Mouse (Mus musculus): ENCODE results near the gene Abca12. TPM values are rescaled to one million over a fixed set of nuclear protein-coding genes. Genes with fewer than 3 reads are reported as not detected.

The Abca12 gene
- total and polyA plus RNA-seq, 2 experiments from 2014 or later = 0.14 to 0.57 TPM

DNA sequence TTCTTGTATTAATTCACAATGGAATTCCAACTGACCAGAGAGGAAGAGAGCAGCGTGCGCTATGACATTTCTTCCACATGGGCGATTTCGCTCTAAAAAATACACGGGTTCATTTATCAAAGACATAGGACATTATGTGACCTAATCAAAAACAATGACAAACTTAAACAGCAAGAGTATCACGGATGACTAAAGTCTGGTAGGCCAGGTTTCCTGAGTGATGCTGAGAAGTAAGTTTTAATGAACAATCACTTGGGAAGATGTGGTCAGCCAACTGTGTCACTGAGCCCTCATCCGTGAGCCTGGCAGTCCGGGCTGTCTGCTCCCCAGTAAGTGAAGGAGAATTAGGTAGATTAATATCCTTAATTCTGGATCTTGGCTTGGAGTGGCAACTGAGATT is 21.2 kb downstream of the Abca12 start:
- DNase-seq (ENCODE audit: low spot score) = no peak
- H3K4me3 ChIP-seq (ENCODE audit: low read depth, low read length) = no peak overlapping the region
- H3K4me2 ChIP-seq (ENCODE audit: low read depth, low read length) = no peak overlapping the region
- no peak overlapping the region for H3K9ac ChIP-seq (replicated peaks; ENCODE audit: low read depth, low read length)
- H3K27me3 ChIP-seq (ENCODE audit: control insufficient read depth, insufficient read depth, low read length) = no peaks in the 10 kb centered on the region
- no peaks in the 10 kb centered on the region for H3K9me3 ChIP-seq (replicated peaks; ENCODE audit: control insufficient read depth, low read length)
- no peaks in the 10 kb centered on the region for H3K4me1 ChIP-seq (ENCODE audit: control insufficient read depth, insufficient read depth)
- H3K36me3 ChIP-seq (replicated peaks; ENCODE audit: control insufficient read depth, insufficient read depth, low read length) = no peaks in the 10 kb centered on the region
- 87% methylated on average over 8 of the region's 8 CpGs for WGBS
- no peak for ATAC-seq (ENCODE audit: insufficient read depth, low read depth)
- no peak overlapping the region for H3K27ac ChIP-seq (ENCODE audit: low read depth)
- TF ChIP-seq EP300 (IDR thresholded peaks at IDR 0.05; ENCODE audit: low read depth) = no peak
- no peak for TF ChIP-seq CTCF (IDR thresholded peaks at IDR 0.05; ENCODE audit: low read depth)

DNA sequence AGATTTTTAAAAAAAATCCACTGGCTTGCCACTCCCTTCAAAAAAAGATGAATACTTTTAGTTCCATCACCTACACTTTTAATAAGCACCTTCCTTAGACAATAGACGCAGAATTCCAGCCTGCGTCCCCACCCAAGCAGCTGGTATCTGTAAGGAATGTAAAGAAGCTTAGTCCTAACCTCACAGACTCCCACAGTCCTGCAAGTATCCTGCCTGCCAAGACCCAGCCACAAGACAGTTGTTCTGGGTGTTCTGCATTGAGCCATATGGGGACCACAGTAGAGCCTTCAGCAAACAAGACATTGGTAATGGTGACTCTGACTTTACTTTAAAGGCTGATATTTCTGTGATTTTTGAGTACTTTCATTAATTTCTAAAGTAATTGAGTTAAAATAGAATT is 22.2 kb downstream of the Abca12 start:
- no peak overlapping the region for H3K9ac ChIP-seq (replicated peaks; ENCODE audit: low read depth, low read length)
- H3K4me1 ChIP-seq (ENCODE audit: control insufficient read depth, insufficient read depth) = no peaks in the 10 kb centered on the region
- ATAC-seq (ENCODE audit: insufficient read depth, low read depth) (no peak), DNase-seq (ENCODE audit: low spot score) (no peak)
- no peaks in the 10 kb centered on the region for H3K27me3 ChIP-seq (ENCODE audit: control insufficient read depth, insufficient read depth, low read length)
- 69% methylated on average over 2 of the region's 2 CpGs for WGBS
- no peak overlapping the region for H3K4me3 ChIP-seq (ENCODE audit: low read depth, low read length)
- H3K27ac ChIP-seq (ENCODE audit: low read depth) = no peak overlapping the region
- H3K36me3 ChIP-seq (replicated peaks; ENCODE audit: control insufficient read depth, insufficient read depth, low read length) = no peaks in the 10 kb centered on the region
- H3K9me3 ChIP-seq (replicated peaks; ENCODE audit: control insufficient read depth, low read length) = no peaks in the 10 kb centered on the region
- no peak for TF ChIP-seq EP300 (IDR thresholded peaks at IDR 0.05; ENCODE audit: low read depth)
- no peak for TF ChIP-seq CTCF (IDR thresholded peaks at IDR 0.05; ENCODE audit: low read depth)
- H3K4me2 ChIP-seq (ENCODE audit: low read depth, low read length) = no peak overlapping the region

DNA sequence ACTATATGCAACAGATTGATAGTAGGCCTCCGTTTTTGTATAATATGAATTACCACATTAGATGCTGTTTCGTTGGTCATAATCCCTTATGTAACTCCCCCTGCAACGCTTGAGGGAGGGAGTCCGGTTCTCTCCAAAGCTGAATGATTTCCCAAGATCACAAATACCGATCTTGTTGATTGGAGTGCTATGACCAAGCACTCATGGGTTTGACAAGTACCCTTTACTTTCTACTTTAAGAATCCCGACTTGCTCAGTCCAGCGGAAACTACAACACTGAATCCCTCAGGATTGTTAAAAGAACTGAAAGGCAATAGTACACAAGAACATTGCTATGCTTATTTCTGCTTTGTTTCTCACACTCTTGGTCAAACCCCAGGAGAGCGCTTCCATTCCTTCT is 28.1 kb downstream of the Abca12 start:
- Histone ChIP-seq H3K4me2 (ENCODE audit: low read depth, low read length) (no peak overlapping the region), H3K9me3 (replicated peaks; ENCODE audit: control insufficient read depth, low read length) (no peaks in the 10 kb centered on the region), H3K4me3 (ENCODE audit: low read depth, low read length) (no peak overlapping the region), H3K36me3 (replicated peaks; ENCODE audit: control insufficient read depth, insufficient read depth, low read length) (no peaks in the 10 kb centered on the region), H3K27me3 (ENCODE audit: control insufficient read depth, insufficient read depth, low read length) (no peaks in the 10 kb centered on the region), H3K4me1 (ENCODE audit: control insufficient read depth, insufficient read depth) (no peaks in the 10 kb centered on the region), H3K9ac (replicated peaks; ENCODE audit: low read depth, low read length) (no peak overlapping the region), H3K27ac (ENCODE audit: low read depth) (no peak overlapping the region)
- DNase-seq (ENCODE audit: low spot score) = no peak
- TF ChIP-seq CTCF (IDR thresholded peaks at IDR 0.05; ENCODE audit: low read depth) = no peak
- no peak for TF ChIP-seq EP300 (IDR thresholded peaks at IDR 0.05; ENCODE audit: low read depth)
- 87% methylated on average over 8 of the region's 8 CpGs for WGBS
- ATAC-seq (ENCODE audit: insufficient read depth, low read depth) = no peak

DNA sequence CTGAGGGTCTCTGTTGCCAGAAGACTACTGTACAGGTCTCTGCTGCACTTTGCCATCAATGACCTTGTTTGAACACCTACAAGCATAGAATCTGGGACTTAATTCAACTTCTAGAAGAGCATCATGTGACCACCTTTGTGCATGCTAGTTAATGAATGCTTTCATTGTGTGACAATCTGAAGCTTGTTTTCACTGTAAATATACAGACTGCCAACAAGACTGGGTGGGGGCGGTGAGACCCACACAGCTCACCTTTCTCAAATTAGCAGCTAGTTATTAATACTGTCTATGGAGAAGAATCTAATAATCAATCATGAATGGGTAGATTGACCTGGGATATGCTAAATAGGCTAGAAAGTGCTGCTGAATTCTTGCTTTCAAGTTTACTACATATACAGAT is 30.6 kb downstream of the Abca12 start:
- Histone ChIP-seq H3K4me2 (ENCODE audit: low read depth, low read length) (no peak overlapping the region), H3K27me3 (ENCODE audit: control insufficient read depth, insufficient read depth, low read length) (no peaks in the 10 kb centered on the region), H3K27ac (ENCODE audit: low read depth) (no peak overlapping the region), H3K4me3 (ENCODE audit: low read depth, low read length) (no peak overlapping the region), H3K4me1 (ENCODE audit: control insufficient read depth, insufficient read depth) (no peaks in the 10 kb centered on the region), H3K9ac (replicated peaks; ENCODE audit: low read depth, low read length) (no peak overlapping the region), H3K36me3 (replicated peaks; ENCODE audit: control insufficient read depth, insufficient read depth, low read length) (no peaks in the 10 kb centered on the region), H3K9me3 (replicated peaks; ENCODE audit: control insufficient read depth, low read length) (no peaks in the 10 kb centered on the region)
- 86% methylated on average over 1 of the region's 1 CpGs for WGBS
- TF ChIP-seq EP300 (IDR thresholded peaks at IDR 0.05; ENCODE audit: low read depth) (no peak), CTCF (IDR thresholded peaks at IDR 0.05; ENCODE audit: low read depth) (no peak)
- ATAC-seq (ENCODE audit: insufficient read depth, low read depth) (no peak), DNase-seq (ENCODE audit: low spot score) (no peak)

DNA sequence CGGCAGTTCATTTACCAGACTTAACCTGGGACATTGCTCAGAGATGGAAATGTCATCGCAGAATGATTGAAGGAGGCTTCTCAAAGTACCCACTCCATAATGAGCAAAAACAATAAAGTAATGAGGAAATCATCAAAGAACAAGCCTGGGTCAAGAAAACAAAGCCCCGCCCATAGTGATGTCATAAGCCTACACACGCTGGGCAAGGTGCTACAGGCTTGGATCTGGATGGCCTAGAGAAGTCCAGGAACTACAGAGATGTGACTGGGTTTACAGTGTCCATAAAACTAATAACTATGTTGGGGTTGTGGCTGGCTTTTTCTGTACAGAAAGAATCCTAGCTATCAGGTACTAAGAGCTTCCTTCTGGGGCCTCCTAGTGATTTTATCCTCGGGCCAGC is 41.6 kb downstream of the Abca12 start:
- Histone ChIP-seq H3K4me1 (ENCODE audit: control insufficient read depth, insufficient read depth) (no peaks in the 10 kb centered on the region), H3K36me3 (replicated peaks; ENCODE audit: control insufficient read depth, insufficient read depth, low read length) (no peaks in the 10 kb centered on the region), H3K9ac (replicated peaks; ENCODE audit: low read depth, low read length) (no peak overlapping the region), H3K9me3 (replicated peaks; ENCODE audit: control insufficient read depth, low read length) (no peaks in the 10 kb centered on the region), H3K4me3 (ENCODE audit: low read depth, low read length) (no peak overlapping the region), H3K4me2 (ENCODE audit: low read depth, low read length) (no peak overlapping the region), H3K27ac (ENCODE audit: low read depth) (no peak overlapping the region), H3K27me3 (ENCODE audit: control insufficient read depth, insufficient read depth, low read length) (no peaks in the 10 kb centered on the region)
- 82% methylated on average over 5 of the region's 5 CpGs for WGBS
- ATAC-seq (ENCODE audit: insufficient read depth, low read depth) (no peak), DNase-seq (ENCODE audit: low spot score) (no peak)
- TF ChIP-seq CTCF (IDR thresholded peaks at IDR 0.05; ENCODE audit: low read depth) (no peak), EP300 (IDR thresholded peaks at IDR 0.05; ENCODE audit: low read depth) (no peak)

DNA sequence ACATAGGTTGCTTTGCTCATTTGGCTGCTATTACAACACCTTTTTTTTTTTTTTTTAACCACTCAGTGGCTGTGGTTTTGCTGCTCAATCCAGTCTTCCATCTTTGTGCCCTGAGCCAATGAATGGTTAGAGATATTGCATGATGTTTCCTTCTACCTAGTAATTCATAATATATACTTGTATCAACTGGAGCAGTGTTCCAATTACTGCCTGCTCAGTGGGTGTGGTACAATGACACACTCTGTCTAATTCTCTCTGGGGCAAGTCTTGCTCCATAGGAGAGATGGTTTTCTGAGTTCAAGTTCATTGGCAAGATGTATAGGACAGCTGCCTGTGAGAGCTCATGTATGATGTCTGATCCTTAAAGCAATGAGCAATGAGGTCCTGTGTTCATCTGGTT is 44.4 kb downstream of the Abca12 start:
- H3K27me3 ChIP-seq (ENCODE audit: control insufficient read depth, insufficient read depth, low read length) = no peaks in the 10 kb centered on the region
- no peaks in the 10 kb centered on the region for H3K36me3 ChIP-seq (replicated peaks; ENCODE audit: control insufficient read depth, insufficient read depth, low read length)
- H3K4me2 ChIP-seq (ENCODE audit: low read depth, low read length) = no peak overlapping the region
- no peak overlapping the region for H3K27ac ChIP-seq (ENCODE audit: low read depth)
- H3K4me3 ChIP-seq (ENCODE audit: low read depth, low read length) = no peak overlapping the region
- H3K9me3 ChIP-seq (replicated peaks; ENCODE audit: control insufficient read depth, low read length) = no peaks in the 10 kb centered on the region
- no peak for DNase-seq (ENCODE audit: low spot score)
- no peak for ATAC-seq (ENCODE audit: insufficient read depth, low read depth)
- H3K9ac ChIP-seq (replicated peaks; ENCODE audit: low read depth, low read length) = no peak overlapping the region
- TF ChIP-seq EP300 (IDR thresholded peaks at IDR 0.05; ENCODE audit: low read depth) (no peak), CTCF (IDR thresholded peaks at IDR 0.05; ENCODE audit: low read depth) (no peak)
- no peaks in the 10 kb centered on the region for H3K4me1 ChIP-seq (ENCODE audit: control insufficient read depth, insufficient read depth)
